Mouse (Mus musculus): Measurements from ENCODE around the gene Magea2. TPM values are rescaled to one million over a fixed set of nuclear protein-coding genes. Genes with fewer than 3 reads are reported as not detected.

Gene Magea2
- not detected for polyA plus RNA-seq (2017; shearing (Covaris generic))

DNA sequence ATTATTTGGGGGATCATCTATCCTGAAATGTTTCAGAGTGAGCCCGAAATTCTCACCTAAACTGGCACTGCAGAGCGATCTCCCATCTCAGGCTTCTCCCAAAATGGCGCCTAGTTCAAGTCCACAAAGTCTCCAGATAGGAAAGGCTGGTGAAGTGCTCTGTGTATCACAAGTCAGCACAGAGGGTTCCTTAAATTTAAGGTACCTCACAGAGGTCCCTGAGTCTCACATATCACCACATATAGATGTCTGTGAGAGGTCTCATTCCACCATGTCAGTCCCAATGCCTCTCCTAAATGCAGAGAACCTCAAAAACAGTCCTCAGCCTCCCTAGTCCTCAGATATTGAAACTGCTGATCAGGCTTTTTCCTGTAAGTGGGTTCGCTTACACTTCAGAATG, at the start of gene Magea2:
Gene Magea2 (minus strand): TSS at position 101 of the 400 bp plus-strand sequence.

DNA sequence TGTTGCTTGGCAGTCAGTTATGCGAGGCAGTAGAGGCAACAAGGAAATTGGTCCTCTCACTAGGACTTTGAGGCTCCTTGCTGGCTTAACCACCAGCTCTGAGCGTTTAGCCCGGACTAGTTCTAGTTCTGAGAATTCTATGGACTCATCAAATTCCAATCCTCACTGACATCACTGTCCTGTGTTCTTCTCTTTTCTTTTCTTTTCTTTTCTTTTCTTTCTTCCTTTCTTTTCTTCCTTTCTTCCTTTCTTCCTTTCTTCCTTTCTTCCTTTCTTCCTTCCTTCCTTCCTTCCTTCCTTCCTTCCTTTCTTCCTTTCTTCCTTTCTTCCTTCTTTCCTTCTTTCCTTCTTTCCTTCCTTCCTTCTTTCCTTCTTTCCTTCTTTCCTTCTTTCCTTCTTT, 34.8 kb upstream of the Magea2 start, which contains the start of gene Cldn34b2:
Gene Cldn34b2 (minus strand): TSS at position 101 of the 400 bp plus-strand sequence.

GRCm38 (mm10) chrX:155089693-155090092, 3.8 kb downstream of the Magea2 start, which contains the start of gene Magea1:
TSS of gene Magea1 (minus strand) at chrX:155089793.

DNA sequence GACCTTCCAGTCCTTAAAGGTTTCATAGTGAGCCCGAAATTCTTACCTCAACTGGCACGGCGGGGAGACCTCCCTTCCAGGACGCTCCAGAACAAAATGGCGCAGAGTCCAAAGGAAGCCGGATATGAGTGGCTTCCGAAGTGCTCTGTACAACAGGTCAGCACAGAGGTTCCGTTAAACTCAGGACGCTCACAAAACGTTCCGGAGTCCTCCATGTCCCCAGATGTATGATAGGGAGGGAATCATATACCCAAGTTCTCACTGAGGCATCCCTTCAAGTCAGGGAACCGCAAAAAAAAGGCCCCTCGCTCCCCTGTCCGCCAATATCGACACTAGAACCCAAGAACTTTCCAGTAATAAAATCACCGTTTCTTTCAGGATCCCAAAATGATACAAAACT, 30.4 kb downstream of the Magea2 start, which contains the start of gene Magea5:
Gene Magea5 (minus strand): TSS at position 101 of the 400 bp plus-strand sequence.

GRCm38 (mm10) chrX:154995750-154996149, 97.7 kb downstream of the Magea2 start, which contains the start of gene Magea8:
TSS of gene Magea8 (minus strand) at chrX:154995850.

Other genes starting within 250 kb of the Magea2 start
- gene Cldn34b1, start 203.4 kb downstream of the Magea2 start, polyA plus RNA-seq (2017; shearing (Covaris generic)), result not detected
- not detected for gene Magea6, start 157.7 kb downstream of the Magea2 start, polyA plus RNA-seq (2017; shearing (Covaris generic))
- not detected for gene Magea3, start 144.2 kb downstream of the Magea2 start, polyA plus RNA-seq (2017; shearing (Covaris generic))
- gene Magea8, start 97.8 kb downstream of the Magea2 start, polyA plus RNA-seq (2017; shearing (Covaris generic)), result not detected
- not detected for gene Magea5, start 30.5 kb downstream of the Magea2 start, polyA plus RNA-seq (2017; shearing (Covaris generic))
- gene Magea1, start 3.9 kb downstream of the Magea2 start, polyA plus RNA-seq (2017; shearing (Covaris generic)), result not detected
- not detected for gene Cldn34b2, start 34.7 kb upstream of the Magea2 start, polyA plus RNA-seq (2017; shearing (Covaris generic))
- gene Sat1, start 122.8 kb upstream of the Magea2 start, polyA plus RNA-seq (2017; shearing (Covaris generic)), result 357 TPM
- 113 TPM for gene Acot9, start 168.8 kb upstream of the Magea2 start, polyA plus RNA-seq (2017; shearing (Covaris generic))
- 52.6 TPM for gene Prdx4, start 247.1 kb upstream of the Magea2 start, polyA plus RNA-seq (2017; shearing (Covaris generic))